Mouse (Mus musculus) midbrain, postnatal 0 days (tissue): ENCODE results near the gene Utrn. TPM values are rescaled to one million over a fixed set of nuclear protein-coding genes. Genes with fewer than 3 reads are reported as not detected.
A peak's percentile ranks its signal among the peaks of the same experiment; 100 is the strongest.

Experiments used
- ATAC-seq: fragments of 200-750 bp; cut with Nextera tagmentation; 2 replicates; pipeline ENCODE4 v1.8.0; 2017; ENCODE audit warnings: moderate number of reproducible peaks, mild to moderate bottlenecking, moderate TSS enrichment, moderate library complexity; ENCODE audit not compliant: low FRiP score
- DNase-seq: peaks from one replicate; pipeline ENCODE4 v3.0.0-alpha.2; 2015; ENCODE audit warnings: low spot score
- H3K27ac ChIP-seq: fragments of 300-500 bp; sonication (generic); 2 replicates; pipeline ENCODE4 v1.5.1; 2014; ENCODE audit warnings: low read depth, mild to moderate bottlenecking, low read length, mixed read lengths
- H3K27me3 ChIP-seq: fragments of 300-500 bp; sonication (generic); 2 replicates; pipeline ENCODE4 v1.6.1; 2014; ENCODE audit warnings: low read length, control low read depth, mixed read lengths; ENCODE audit not compliant: insufficient read depth
- H3K36me3 ChIP-seq: fragments of 300-500 bp; sonication (generic); 2 replicates; pipeline ENCODE4 v1.6.1; 2014; ENCODE audit warnings: low read length, control low read depth, mixed read lengths; ENCODE audit not compliant: insufficient read depth
- H3K4me1 ChIP-seq: fragments of 300-500 bp; sonication (generic); 2 replicates; pipeline ENCODE4 v1.6.1; 2014; ENCODE audit warnings: mild to moderate bottlenecking, control low read depth, antibody characterized with exemption, low read length, mixed read lengths; ENCODE audit not compliant: insufficient read depth
- H3K4me2 ChIP-seq: fragments of 300-500 bp; sonication (generic); 2 replicates; pipeline ENCODE4 v1.6.1; 2014; ENCODE audit warnings: low read depth, mild to moderate bottlenecking, low read length, mixed read lengths; ENCODE audit not compliant: poor library complexity, severe bottlenecking
- H3K4me3 ChIP-seq: fragments of 300-500 bp; sonication (generic); 2 replicates; pipeline ENCODE4 v1.5.1; 2014; ENCODE audit warnings: low read depth, mild to moderate bottlenecking, low read length, moderate library complexity
- H3K9ac ChIP-seq: fragments of 300-500 bp; sonication (generic); replicated peaks from 2 replicates; pipeline ENCODE4 v1.6.1; 2014; ENCODE audit warnings: mild to moderate bottlenecking, low read length, moderate library complexity, mixed read lengths; ENCODE audit not compliant: poor library complexity, severe bottlenecking
- H3K9me3 ChIP-seq: fragments of 300-500 bp; sonication (generic); 2 replicates; pipeline ENCODE4 v1.6.1; 2016; ENCODE audit warnings: low read length, control low read depth
- CTCF ChIP-seq: IDR thresholded peaks from 2 replicates; pipeline ENCODE4 v1.5.1; 2016; ENCODE audit warnings: antibody characterized with exemption, mild to moderate bottlenecking
- WGBS: fragments of 180-500 bp; shearing (Covaris S2); extraction: QIAGEN DNeasy Blood & Tissue Kit; methylation state at CpG from one replicate; pipeline ENCODE4 v1.1.7; 2014; 5-methylcytosine and 5-hydroxymethylcytosine counted together
- polyA plus RNA-seq: library from polyadenylated mRNA; unstranded; fragments of >200 nt; fragmentation: Nextera tagmentation; extraction: Ambion mirVana; gene quantifications from 2 replicates; pipeline ENCODE4 v1.2.1, GENCODE M21; 2015
- total RNA-seq: library from RNA; depleted of rRNA; stranded (reverse); fragments of >200 nt; gene quantifications from 2 replicates; pipeline ENCODE4 v1.2.3, GENCODE M21; 2014

The Utrn gene
- total and polyA plus RNA-seq, 2 experiments from 2014 or later: 15.4 to 20.6 TPM

- no peak for ATAC-seq
- no peak for TF ChIP-seq CTCF
- Histone ChIP-seq H3K9ac (no peak overlapping the region), H3K36me3 (no peaks in the 10 kb centered on the region), H3K4me1 (no peaks in the 10 kb centered on the region), H3K4me2 (no peak overlapping the region), H3K9me3 (no peaks in the 10 kb centered on the region), H3K27ac (no peak overlapping the region), H3K4me3 (no peak overlapping the region), H3K27me3 (no peaks in the 10 kb centered on the region)
- DNase-seq: no peak
Observed at GRCm38 (mm10) chr10:12593071-12593470, 276.1 kb downstream of the Utrn start.

- no peak for ATAC-seq
Observed at GRCm38 (mm10) chr10:12591946-12592345, 277.2 kb downstream of the Utrn start.

GRCm38 (mm10) chr10:12588051-12588450 is 281.1 kb downstream of the Utrn start:
- no peak overlapping the region for H3K4me3 ChIP-seq
- H3K27ac ChIP-seq: no peak overlapping the region
- no peak for DNase-seq
- H3K9me3 ChIP-seq: no peaks in the 10 kb centered on the region
- no peaks in the 10 kb centered on the region for H3K4me1 ChIP-seq
- 86% methylated on average over 7 of the region's 7 CpGs for WGBS
- ATAC-seq: no peak
- H3K9ac ChIP-seq: no peak overlapping the region
- TF ChIP-seq CTCF: no peak
- no peaks in the 10 kb centered on the region for H3K36me3 ChIP-seq
- H3K4me2 ChIP-seq: no peak overlapping the region
- H3K27me3 ChIP-seq: no peaks in the 10 kb centered on the region

More at GRCm38 (mm10) chr10:12591946-12592345, 277.2 kb downstream of the Utrn start:
- H3K9me3 ChIP-seq: no peaks in the 10 kb centered on the region
- H3K9ac ChIP-seq: no peak overlapping the region
- no peak for DNase-seq
- H3K4me2 ChIP-seq: no peak overlapping the region
- no peaks in the 10 kb centered on the region for H3K27me3 ChIP-seq
- H3K27ac ChIP-seq: no peak overlapping the region
- no peak overlapping the region for H3K4me3 ChIP-seq
- no peaks in the 10 kb centered on the region for H3K36me3 ChIP-seq
- WGBS: 58% methylated on average over 5 of the region's 5 CpGs
- no peak for TF ChIP-seq CTCF
- H3K4me1 ChIP-seq: no peaks in the 10 kb centered on the region

- DNase-seq (no peak), ATAC-seq (no peak)
- H3K27ac ChIP-seq: no peak overlapping the region
- 45% methylated on average over 1 of the region's 1 CpGs for WGBS
- H3K4me2 ChIP-seq: no peak overlapping the region
- no peak overlapping the region for H3K9ac ChIP-seq
- no peak overlapping the region for H3K4me3 ChIP-seq
- no peaks in the 10 kb centered on the region for H3K4me1 ChIP-seq
- no peaks in the 10 kb centered on the region for H3K36me3 ChIP-seq
- no peaks in the 10 kb centered on the region for H3K9me3 ChIP-seq
- no peak for TF ChIP-seq CTCF
- H3K27me3 ChIP-seq: no peaks in the 10 kb centered on the region
Observed at GRCm38 (mm10) chr10:12587318-12587717, 281.8 kb downstream of the Utrn start.

- no peaks in the 10 kb centered on the region for H3K4me1 ChIP-seq
- ATAC-seq (no peak), DNase-seq (no peak)
- H3K27me3 ChIP-seq: no peaks in the 10 kb centered on the region
- WGBS: 72% methylated on average over 2 of the region's 2 CpGs
- no peak overlapping the region for H3K9ac ChIP-seq
- no peaks in the 10 kb centered on the region for H3K36me3 ChIP-seq
- no peak overlapping the region for H3K4me3 ChIP-seq
- no peak for TF ChIP-seq CTCF
- H3K4me2 ChIP-seq: no peak overlapping the region
- H3K9me3 ChIP-seq: no peaks in the 10 kb centered on the region
- H3K27ac ChIP-seq: no peak overlapping the region
Observed at GRCm38 (mm10) chr10:12586825-12587224, 282.3 kb downstream of the Utrn start.

- no peak for DNase-seq
- no peak overlapping the region for H3K9ac ChIP-seq
- WGBS: 76% methylated on average over 1 of the region's 1 CpGs
- ATAC-seq: no peak
- TF ChIP-seq CTCF: no peak
- no peaks in the 10 kb centered on the region for H3K9me3 ChIP-seq
- H3K27ac ChIP-seq: no peak overlapping the region
- no peaks in the 10 kb centered on the region for H3K36me3 ChIP-seq
- no peak overlapping the region for H3K4me2 ChIP-seq
- no peak overlapping the region for H3K4me3 ChIP-seq
- no peaks in the 10 kb centered on the region for H3K27me3 ChIP-seq
- no peaks in the 10 kb centered on the region for H3K4me1 ChIP-seq
Observed at GRCm38 (mm10) chr10:12586200-12586599, 283.0 kb downstream of the Utrn start.

GRCm38 (mm10) chr10:12583473-12583872 is 285.7 kb downstream of the Utrn start:
- ATAC-seq: no peak
- Histone ChIP-seq H3K36me3 (no peaks in the 10 kb centered on the region), H3K4me2 (no peak overlapping the region), H3K27ac (no peak overlapping the region), H3K27me3 (no peaks in the 10 kb centered on the region), H3K9me3 (no peaks in the 10 kb centered on the region), H3K4me3 (no peak overlapping the region), H3K4me1 (no peaks in the 10 kb centered on the region), H3K9ac (no peak overlapping the region)
- no peak for DNase-seq
- TF ChIP-seq CTCF: peak; percentile 36
- WGBS: 93% methylated on average over 3 of the region's 3 CpGs
